Mouse (Mus musculus) embryonic fibroblast, embryonic 13.5 days (primary cell): ENCODE measurements around the gene Cenpp.

Source experiments
- CTCF ChIP-seq: IDR thresholded peaks from 2 replicates; pipeline ENCODE4 v1.5.1; 2011; ENCODE audit warnings: mild to moderate bottlenecking, control low read depth, low read length, moderate library complexity, borderline replicate concordance; ENCODE audit not compliant: insufficient read depth
- POLR2A ChIP-seq: IDR thresholded peaks from 2 replicates; pipeline ENCODE4 v1.6.1; 2011; ENCODE audit warnings: low read depth, mild to moderate bottlenecking, control low read depth, low read length, moderate library complexity

DNA sequence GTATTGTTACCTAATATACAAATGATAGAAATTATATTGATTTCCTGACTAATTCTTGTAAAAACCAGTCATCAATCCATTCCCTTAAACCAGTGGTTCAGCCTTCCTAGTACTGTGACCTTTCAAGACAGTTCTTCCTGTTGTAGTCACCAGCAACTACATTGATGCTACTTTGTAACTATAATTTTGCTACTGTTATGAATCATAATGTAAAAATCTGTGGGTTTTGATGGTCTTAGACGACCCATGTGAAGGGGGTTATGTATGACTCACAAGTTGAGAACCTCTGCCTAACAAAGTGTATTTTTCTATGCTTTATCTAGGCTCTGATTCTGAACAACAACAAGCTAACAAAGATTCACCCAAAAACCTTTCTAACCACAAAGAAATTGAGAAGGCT is 95.7 kb downstream of the Cenpp start:
- TF ChIP-seq POLR2A, result no peak
- TF ChIP-seq CTCF, result no peak
